Mouse (Mus musculus) adrenal gland, adult 2 months (tissue): ENCODE measurements around the gene Fbxw21. TPM values are rescaled to one million over a fixed set of nuclear protein-coding genes. Genes with fewer than 3 reads are reported as not detected.

Experiments used
- polyA plus RNA-seq: library from polyadenylated mRNA; depleted of rRNA; stranded (reverse); fragments of >200 nt; gene quantifications from 2 replicates; pipeline ENCODE4 v1.2.3, GENCODE M21; 2012; rRNA removed
- total RNA-seq, 2 experiments: library from RNA; stranded (reverse); gene quantifications; 2 replicates each; pipeline ENCODE4 v1.2.3; 2021

Gene Fbxw21
- total and polyA plus RNA-seq, 3 experiments = not detected

Other genes with a start within 250 kb of the Fbxw21 start
- under 1 TPM in 1 of 2 experiments, not detected in 1; 0.61 TPM for gene Tmem89, start 247.4 kb downstream of the Fbxw21 start, total RNA-seq
- 0.15 TPM in 1 of 2 replicates, not detected in the other for gene Tmem89, start 247.4 kb downstream of the Fbxw21 start, polyA plus RNA-seq
- 100 to 1,000 TPM; 546 to 765 TPM for gene Uqcrc1, start 225.4 kb downstream of the Fbxw21 start, total RNA-seq
- gene Uqcrc1, start 225.4 kb downstream of the Fbxw21 start, polyA plus RNA-seq = 797 and 881 TPM in 2 replicates
- 1 to 10 TPM; 3.1 to 3.3 TPM for gene Col7a1, start 208.5 kb downstream of the Fbxw21 start, total RNA-seq
- 4.6 and 6.6 TPM in 2 replicates for gene Col7a1, start 208.5 kb downstream of the Fbxw21 start, polyA plus RNA-seq
- under 1 TPM in 1 of 2 experiments, not detected in 1; 0.58 TPM for gene Ucn2, start 176.0 kb downstream of the Fbxw21 start, total RNA-seq
- 0.47 and 0.50 TPM in 2 replicates for gene Ucn2, start 176.0 kb downstream of the Fbxw21 start, polyA plus RNA-seq
- 1 to 10 TPM; 5.5 to 8.7 TPM for gene Pfkfb4, start 170.3 kb downstream of the Fbxw21 start, total RNA-seq
- 10.6 and 14.1 TPM in 2 replicates for gene Pfkfb4, start 170.3 kb downstream of the Fbxw21 start, polyA plus RNA-seq
- gene Shisa5, start 123.5 kb downstream of the Fbxw21 start, total RNA-seq = 100 to 1,000 TPM; 143 to 167 TPM
- gene Shisa5, start 123.5 kb downstream of the Fbxw21 start, polyA plus RNA-seq = 586 and 732 TPM in 2 replicates
- 10 to 100 TPM; 19.5 to 28.2 TPM for gene Trex1, start 102.3 kb downstream of the Fbxw21 start, total RNA-seq
- gene Trex1, start 102.3 kb downstream of the Fbxw21 start, polyA plus RNA-seq = 129 and 130 TPM in 2 replicates
- gene Atrip, start 87.9 kb downstream of the Fbxw21 start, total RNA-seq = 10 to 100 TPM; 12.5 to 17.5 TPM
- 22.3 and 25.3 TPM in 2 replicates for gene Atrip, start 87.9 kb downstream of the Fbxw21 start, polyA plus RNA-seq
- 10 to 100 TPM in 1 of 2 experiments, 1 to 10 TPM in 1; 9.2 to 18.9 TPM for gene Ccdc51, start 79.5 kb downstream of the Fbxw21 start, total RNA-seq
- gene Ccdc51, start 79.5 kb downstream of the Fbxw21 start, polyA plus RNA-seq = 11.4 and 12.6 TPM in 2 replicates
- gene Tma7, start 79.5 kb downstream of the Fbxw21 start, total RNA-seq = 100 to 1,000 TPM; 393 to 485 TPM
- 6.9 and 9.6 TPM in 2 replicates for gene Tma7, start 79.5 kb downstream of the Fbxw21 start, polyA plus RNA-seq
- 10 to 100 TPM; 75.7 to 82.0 TPM for gene Plxnb1, start 66.7 kb downstream of the Fbxw21 start, total RNA-seq
- 89.9 and 110 TPM in 2 replicates for gene Plxnb1, start 66.7 kb downstream of the Fbxw21 start, polyA plus RNA-seq
- not detected for gene Fbxw13, start 33.9 kb upstream of the Fbxw21 start, total RNA-seq
- not detected in 2 replicates for gene Fbxw13, start 33.9 kb upstream of the Fbxw21 start, polyA plus RNA-seq
- gene Fbxw20, start 72.7 kb upstream of the Fbxw21 start, total RNA-seq = not detected
- not detected in 2 replicates for gene Fbxw20, start 72.7 kb upstream of the Fbxw21 start, polyA plus RNA-seq
- not detected for gene Fbxw14, start 125.6 kb upstream of the Fbxw21 start, total RNA-seq
- not detected in 2 replicates for gene Fbxw14, start 125.6 kb upstream of the Fbxw21 start, polyA plus RNA-seq
- not detected for gene Fbxw28, start 177.6 kb upstream of the Fbxw21 start, total RNA-seq
- not detected in 2 replicates for gene Fbxw28, start 177.6 kb upstream of the Fbxw21 start, polyA plus RNA-seq
- not detected for gene Fbxw22, start 242.3 kb upstream of the Fbxw21 start, total RNA-seq
- not detected in 2 replicates for gene Fbxw22, start 242.3 kb upstream of the Fbxw21 start, polyA plus RNA-seq